Mouse (Mus musculus) heart, embryonic 11.5 days (tissue): ENCODE data around the gene Meis2. TPM values are rescaled to one million over a fixed set of nuclear protein-coding genes. Genes with fewer than 3 reads are reported as not detected.

ENCODE experiments used
- ATAC-seq: fragments of 200-750 bp; cut with Nextera tagmentation; replicated peaks from 2 replicates; pipeline ENCODE4 v1.8.0; 2017; ENCODE audit warnings: moderate library complexity; ENCODE audit not compliant: insufficient number of reproducible peaks, low FRiP score, low TSS enrichment
- H3K27ac ChIP-seq: fragments of 300-500 bp; sonication (generic); 2 replicates; pipeline ENCODE4 v1.5.1; 2014; ENCODE audit warnings: mild to moderate bottlenecking, low read depth, low read length
- H3K27me3 ChIP-seq: fragments of 300-500 bp; sonication (generic); 2 replicates; pipeline ENCODE4 v1.6.1; 2014; ENCODE audit warnings: mild to moderate bottlenecking, low read length, mixed read lengths; ENCODE audit not compliant: control insufficient read depth, insufficient read depth
- H3K36me3 ChIP-seq: fragments of 300-500 bp; sonication (generic); 2 replicates; pipeline ENCODE4 v1.6.1; 2014; ENCODE audit warnings: mild to moderate bottlenecking, low read length, moderate library complexity, mixed read lengths; ENCODE audit not compliant: control insufficient read depth, insufficient read depth
- H3K4me1 ChIP-seq: fragments of 300-500 bp; sonication (generic); 2 replicates; pipeline ENCODE4 v1.6.1; 2014; ENCODE audit warnings: low read length; ENCODE audit not compliant: control insufficient read depth, insufficient read depth
- H3K4me2 ChIP-seq: fragments of 300-500 bp; sonication (generic); 2 replicates; pipeline ENCODE4 v1.6.1; 2014; ENCODE audit warnings: mild to moderate bottlenecking, moderate library complexity
- H3K4me3 ChIP-seq: fragments of 300-500 bp; sonication (generic); 2 replicates; pipeline ENCODE4 v1.5.1; 2014; ENCODE audit warnings: low read depth, low read length
- H3K9ac ChIP-seq: fragments of 300-500 bp; sonication (generic); 2 replicates; pipeline ENCODE4 v1.6.1; 2014; ENCODE audit warnings: mild to moderate bottlenecking, low read depth, low read length, moderate library complexity
- H3K9me3 ChIP-seq: fragments of 300-500 bp; sonication (generic); replicated peaks from 2 replicates; pipeline ENCODE4 v1.6.1; 2016; ENCODE audit warnings: low read length; ENCODE audit not compliant: control insufficient read depth
- WGBS: fragments of 180-500 bp; shearing (Covaris S2); extraction: QIAGEN DNeasy Blood & Tissue Kit; methylation state at CpG from one replicate; pipeline ENCODE4 v1.1.7; 2014; ENCODE audit not compliant: insufficient replicate concordance; 5-methylcytosine and 5-hydroxymethylcytosine counted together
- polyA plus RNA-seq: library from polyadenylated mRNA; unstranded; fragments of >200 nt; fragmentation: Nextera tagmentation; extraction: Ambion mirVana; gene quantifications from 2 replicates; pipeline ENCODE4 v1.2.1, GENCODE M21; 2014

Gene Meis2
- polyA plus RNA-seq, 1 experiment from 2014 or later: 59.8 TPM

DNA sequence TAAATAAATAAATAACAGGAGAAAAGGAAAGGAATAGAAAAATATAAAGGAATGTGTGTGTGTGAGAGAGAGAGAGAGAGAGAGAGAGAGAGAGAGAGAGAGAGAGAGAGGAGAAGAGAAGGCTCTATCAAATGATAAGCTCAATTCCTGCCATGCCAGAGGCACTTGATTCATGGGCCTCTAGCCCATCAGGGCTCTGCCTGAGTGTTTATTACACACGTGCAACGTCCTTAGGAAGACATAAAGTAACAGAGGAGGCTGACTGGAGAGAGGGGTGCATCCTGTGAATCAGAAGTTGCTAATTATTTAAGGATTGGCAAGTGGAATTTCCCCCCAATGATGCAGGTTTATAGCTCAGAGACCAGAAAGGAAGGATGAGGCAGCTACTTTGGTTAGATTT is 168.6 kb downstream of the Meis2 start:
- Histone ChIP-seq H3K4me1 (peaks cover 31% of the 10 kb centered on the region), H3K4me2 (no peak overlapping the region), H3K36me3 (no peaks in the 10 kb centered on the region), H3K9ac (no peak overlapping the region), H3K27ac (no peak overlapping the region), H3K9me3 (no peaks in the 10 kb centered on the region), H3K27me3 (no peaks in the 10 kb centered on the region), H3K4me3 (no peak overlapping the region)
- WGBS: 43% methylated on average over 2 of the region's 2 CpGs
- ATAC-seq: no peak

DNA sequence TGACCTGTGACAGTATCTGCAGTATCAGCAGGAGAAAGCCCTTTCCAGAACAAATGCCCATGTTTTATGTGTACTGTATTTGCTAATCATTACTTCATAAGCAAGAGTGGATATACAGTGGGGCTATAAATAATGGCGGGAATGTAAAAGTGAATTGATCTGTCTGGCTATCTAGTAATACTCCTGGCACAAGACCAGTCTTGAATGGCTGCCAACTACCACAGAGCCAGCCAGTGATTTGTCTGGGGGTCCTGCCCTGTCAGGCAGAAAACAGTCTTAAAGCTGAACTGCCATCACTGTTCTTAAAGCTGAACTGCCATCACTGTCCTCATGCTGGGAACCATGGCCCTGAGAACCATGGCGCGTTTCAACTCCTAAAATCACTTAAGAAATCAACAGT is 169.9 kb downstream of the Meis2 start:
- 72% methylated on average over 3 of the region's 3 CpGs for WGBS
- peak; percentile 22; the same call in 1 of the 2 replicates for ATAC-seq
- H3K27ac ChIP-seq: no peak overlapping the region; the same call in 1 of the 2 replicates
- no peak overlapping the region for H3K4me2 ChIP-seq
- H3K36me3 ChIP-seq: no peaks in the 10 kb centered on the region
- H3K9me3 ChIP-seq: no peaks in the 10 kb centered on the region
- H3K4me1 ChIP-seq: peaks cover 24% of the 10 kb centered on the region
- H3K9ac ChIP-seq: no peak overlapping the region
- no peaks in the 10 kb centered on the region for H3K27me3 ChIP-seq
- no peak overlapping the region for H3K4me3 ChIP-seq

DNA sequence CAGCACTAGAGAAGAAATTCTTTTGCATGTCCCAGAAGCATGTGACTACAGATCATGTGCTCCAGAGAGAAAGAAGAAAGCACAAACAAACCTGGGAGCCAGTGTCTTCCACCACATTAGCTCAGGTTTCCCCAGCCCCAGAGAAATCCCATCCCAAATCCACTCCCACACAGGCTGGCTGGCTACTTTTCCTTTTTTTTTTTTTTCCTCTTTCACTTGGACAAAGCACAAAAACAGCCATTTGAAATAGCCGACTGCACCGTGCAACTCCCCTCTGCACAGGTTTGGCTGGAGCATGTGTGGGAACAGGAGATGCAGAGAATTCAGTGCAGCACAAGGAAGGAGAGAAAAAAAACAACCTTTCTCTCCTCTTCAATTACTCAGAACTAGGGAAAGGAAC is 170.4 kb downstream of the Meis2 start:
- no peak overlapping the region for H3K4me3 ChIP-seq
- H3K9ac ChIP-seq: no peak overlapping the region
- H3K4me1 ChIP-seq: peaks cover 21% of the 10 kb centered on the region
- no peak for ATAC-seq
- H3K9me3 ChIP-seq: no peaks in the 10 kb centered on the region
- H3K4me2 ChIP-seq: no peak overlapping the region
- WGBS: 69% methylated on average over 2 of the region's 2 CpGs
- no peak overlapping the region; the same call in 1 of the 2 replicates for H3K27ac ChIP-seq
- no peaks in the 10 kb centered on the region for H3K27me3 ChIP-seq
- H3K36me3 ChIP-seq: no peaks in the 10 kb centered on the region

DNA sequence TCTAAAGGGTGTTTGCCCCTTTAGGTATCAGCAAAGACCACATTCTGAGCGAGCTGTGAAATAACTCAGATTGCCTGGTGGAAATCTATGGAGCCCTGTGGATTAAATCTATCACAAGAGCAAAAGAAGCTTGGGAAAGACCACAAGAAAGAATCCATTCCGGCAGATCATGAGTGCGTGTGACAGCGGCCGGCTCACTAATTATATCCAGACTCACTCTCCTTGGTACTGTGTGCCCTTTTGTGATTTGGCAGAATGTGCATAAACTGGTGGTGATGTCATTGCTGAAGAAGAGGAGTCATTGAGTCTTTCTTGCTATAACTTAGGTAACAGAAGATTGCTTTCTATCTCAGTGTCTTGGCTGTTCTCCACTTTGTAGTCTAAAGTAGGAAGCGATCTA is 172.5 kb downstream of the Meis2 start:
- Histone ChIP-seq H3K9ac (no peak overlapping the region), H3K27me3 (no peaks in the 10 kb centered on the region), H3K4me2 (no peak overlapping the region), H3K4me3 (no peak overlapping the region), H3K9me3 (no peaks in the 10 kb centered on the region), H3K27ac (no peak overlapping the region), H3K36me3 (no peaks in the 10 kb centered on the region), H3K4me1 (peaks cover 21% of the 10 kb centered on the region)
- ATAC-seq: no peak
- 74% methylated on average over 6 of the region's 6 CpGs for WGBS

DNA sequence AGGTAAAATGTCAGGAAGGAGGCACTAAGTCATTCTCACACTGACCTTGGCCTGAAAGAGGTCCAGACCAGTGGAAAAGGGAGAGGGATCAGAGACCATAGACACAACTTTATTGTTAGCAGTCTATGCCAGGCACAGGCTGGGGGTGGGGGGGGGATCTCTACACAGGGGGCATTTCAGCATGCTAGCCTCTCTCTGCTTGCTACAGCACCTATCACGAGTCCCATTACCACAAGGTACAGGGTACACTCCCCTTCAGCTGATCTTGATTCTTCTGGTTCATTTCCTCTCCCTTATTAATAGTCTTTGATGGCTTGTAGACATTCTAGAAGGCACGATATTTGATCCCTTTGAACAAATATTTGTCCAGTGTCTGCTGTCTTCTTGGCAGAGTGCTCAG is 174.9 kb downstream of the Meis2 start:
- Histone ChIP-seq H3K4me3 (no peak overlapping the region), H3K9ac (no peak overlapping the region), H3K9me3 (no peaks in the 10 kb centered on the region), H3K36me3 (no peaks in the 10 kb centered on the region), H3K27ac (no peak overlapping the region), H3K4me1 (peaks cover 14% of the 10 kb centered on the region), H3K27me3 (no peaks in the 10 kb centered on the region), H3K4me2 (no peak overlapping the region)
- 61% methylated on average over 2 of the region's 2 CpGs for WGBS
- no peak for ATAC-seq

DNA sequence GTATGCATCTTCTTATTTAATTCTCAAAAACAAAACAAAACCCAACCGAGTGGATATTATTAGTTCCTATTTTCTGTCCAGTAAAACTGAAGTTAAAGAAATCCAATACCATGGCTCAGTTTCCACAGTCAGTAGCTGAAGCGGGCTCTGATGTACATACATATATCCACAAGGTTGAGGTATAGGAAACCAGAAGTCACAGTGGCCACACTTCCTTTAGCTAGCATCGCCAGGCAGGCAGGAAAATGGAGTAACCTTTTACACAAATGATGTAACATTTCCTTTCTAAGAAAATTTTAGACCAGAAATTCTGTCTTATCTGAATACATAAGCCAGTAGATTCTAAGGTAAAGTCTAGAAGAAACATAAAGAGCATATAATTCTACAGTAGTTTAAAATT is 175.6 kb downstream of the Meis2 start:
- Histone ChIP-seq H3K4me2 (no peak overlapping the region), H3K27ac (no peak overlapping the region), H3K4me3 (no peak overlapping the region), H3K27me3 (no peaks in the 10 kb centered on the region), H3K9me3 (no peaks in the 10 kb centered on the region), H3K36me3 (no peaks in the 10 kb centered on the region), H3K4me1 (peaks cover 7% of the 10 kb centered on the region), H3K9ac (no peak overlapping the region)
- 82% methylated on average over 3 of the region's 3 CpGs for WGBS
- no peak for ATAC-seq

DNA sequence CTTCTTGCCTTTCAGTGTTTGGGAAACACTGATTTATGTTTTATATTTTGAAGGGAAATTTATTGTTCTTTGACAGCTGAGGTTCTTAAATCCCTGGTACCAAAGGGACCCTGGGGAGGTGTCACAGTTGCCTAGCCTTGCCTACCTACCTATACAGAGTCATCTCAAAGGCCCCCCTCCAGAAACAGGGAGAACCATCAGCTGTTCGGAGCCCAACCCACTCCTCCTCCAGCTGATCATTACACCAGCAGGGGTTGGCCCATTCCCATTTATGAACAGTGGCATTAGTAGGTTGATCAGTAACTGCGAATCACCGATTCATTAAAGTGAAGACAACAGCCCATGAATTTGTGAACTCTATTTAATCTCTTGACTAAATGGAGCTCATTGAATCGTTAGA is 176.4 kb downstream of the Meis2 start:
- no peaks in the 10 kb centered on the region for H3K36me3 ChIP-seq
- H3K4me1 ChIP-seq: peaks cover 7% of the 10 kb centered on the region
- H3K4me3 ChIP-seq: no peak overlapping the region
- H3K27me3 ChIP-seq: no peaks in the 10 kb centered on the region
- WGBS: 88% methylated on average over 4 of the region's 4 CpGs
- ATAC-seq: no peak
- no peak overlapping the region for H3K27ac ChIP-seq
- H3K4me2 ChIP-seq: no peak overlapping the region
- no peaks in the 10 kb centered on the region for H3K9me3 ChIP-seq
- H3K9ac ChIP-seq: no peak overlapping the region

DNA sequence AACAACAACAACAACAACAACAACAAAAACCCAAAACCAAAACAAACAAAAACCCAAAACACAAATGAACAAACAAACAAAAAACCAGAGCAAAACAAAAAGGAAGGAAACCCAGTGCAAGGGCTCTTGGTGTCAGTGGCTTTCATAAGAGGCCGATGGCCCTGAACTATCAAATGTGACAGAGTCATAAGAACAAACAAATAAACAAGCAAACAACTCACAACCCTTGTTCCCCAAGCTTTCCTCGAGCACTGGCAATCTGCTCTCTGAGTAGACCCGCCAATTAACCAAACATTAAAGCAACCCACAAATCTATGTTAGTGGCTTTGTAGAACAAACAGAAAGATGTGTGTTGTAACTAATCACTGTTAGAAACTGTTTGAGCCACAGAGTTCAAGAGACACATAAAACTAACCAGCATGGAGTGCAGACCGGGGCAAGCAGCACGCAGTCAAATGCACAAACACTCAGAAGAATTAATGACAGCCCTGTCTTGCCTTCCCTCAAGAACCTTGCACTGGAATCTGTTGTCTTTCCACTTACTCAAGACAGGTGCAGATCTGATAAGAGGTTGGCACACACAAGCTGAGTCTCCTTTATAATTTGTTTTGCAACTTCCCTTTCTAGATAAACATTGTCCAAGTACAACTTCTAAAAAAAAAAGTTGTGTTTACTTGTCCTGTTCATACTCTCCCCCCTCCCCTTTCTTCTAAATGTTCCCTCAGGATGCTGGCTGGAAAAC is 177.1 kb downstream of the Meis2 start:
- Histone ChIP-seq H3K36me3 (no peaks in the 10 kb centered on the region), H3K4me1 (peaks cover 7% of the 10 kb centered on the region), H3K9me3 (no peaks in the 10 kb centered on the region), H3K9ac (no peak overlapping the region), H3K4me3 (no peak overlapping the region), H3K27ac (no peak overlapping the region), H3K4me2 (no peak overlapping the region), H3K27me3 (no peaks in the 10 kb centered on the region)
- ATAC-seq: no peak
- WGBS: 77% methylated on average over 5 of the region's 5 CpGs

DNA sequence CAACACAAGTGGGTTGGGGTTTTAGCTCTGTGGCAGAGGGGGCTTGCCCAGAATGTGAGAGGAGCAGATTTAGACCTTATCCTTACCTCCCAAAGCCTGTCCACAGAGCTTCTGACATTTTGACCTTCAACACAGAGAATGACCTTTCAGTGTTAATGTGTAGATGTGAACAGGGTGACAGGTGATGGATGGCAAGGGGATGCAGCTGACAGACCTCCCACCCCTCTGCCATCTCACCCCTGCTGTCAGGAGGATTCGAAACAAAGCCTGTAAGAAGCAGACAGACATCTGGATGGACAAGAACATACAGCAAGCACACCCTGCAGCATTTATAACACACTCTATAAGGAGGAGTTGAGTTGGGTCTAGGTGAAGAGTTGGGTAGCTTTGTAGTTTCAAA is 178.0 kb downstream of the Meis2 start:
- ATAC-seq: no peak
- Histone ChIP-seq H3K9me3 (no peaks in the 10 kb centered on the region), H3K9ac (no peak overlapping the region), H3K27me3 (no peaks in the 10 kb centered on the region), H3K36me3 (no peaks in the 10 kb centered on the region), H3K4me3 (no peak overlapping the region), H3K27ac (no peak overlapping the region), H3K4me2 (no peak overlapping the region), H3K4me1 (peaks cover 2% of the 10 kb centered on the region; the same call in 1 of the 2 replicates)
- 25% methylated on average over 1 of the region's 1 CpGs for WGBS
